Mouse (Mus musculus): ENCODE measurements around the gene Gm13178.
A peak's percentile ranks its signal among the peaks of the same experiment; 100 is the strongest.

Gm13178 gene

DNA sequence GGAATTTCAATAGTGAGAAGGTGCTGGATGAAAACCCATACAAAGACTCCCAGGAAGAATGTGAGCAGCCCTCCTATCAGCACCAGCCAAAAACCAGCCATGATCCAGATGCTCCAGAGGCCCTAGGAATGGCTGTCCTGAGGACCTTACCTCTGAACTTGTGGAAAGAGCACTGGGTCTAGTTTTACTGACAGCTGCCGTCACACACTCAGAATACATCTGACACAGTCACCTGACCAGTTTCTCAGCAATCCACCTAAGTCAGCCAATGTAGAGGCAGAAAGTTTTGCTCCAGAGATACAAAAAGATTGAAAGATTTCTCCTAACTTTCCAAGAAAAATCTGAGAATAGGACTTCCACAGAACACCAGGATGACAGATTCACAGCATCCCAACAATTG lies at the start of gene Gm13178:
Gm13178 (minus strand) TSS at position 101 of the 400 bp plus-strand sequence.
- DNase-seq: no peak

DNA sequence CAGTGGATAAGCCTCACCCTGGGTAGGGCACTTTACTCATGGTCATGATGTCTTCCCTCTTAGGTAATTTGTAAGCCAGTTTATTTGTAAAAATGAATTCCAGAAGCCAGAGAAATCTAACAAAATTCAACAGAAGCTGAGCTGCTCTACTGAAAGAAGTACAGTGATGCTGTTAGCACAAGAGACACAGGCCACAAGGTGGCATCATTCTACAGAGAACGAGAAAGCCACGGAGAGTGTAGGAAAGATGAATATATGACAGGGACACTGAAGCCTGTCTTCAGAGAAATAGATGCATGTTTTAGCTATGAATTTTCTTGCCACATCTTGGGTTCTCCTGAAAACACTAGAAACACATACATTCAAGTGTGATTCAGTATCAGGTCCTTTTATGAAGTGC lies 44.5 kb upstream of the Gm13178 start:
- peak; percentile 35 for DNase-seq

DNA sequence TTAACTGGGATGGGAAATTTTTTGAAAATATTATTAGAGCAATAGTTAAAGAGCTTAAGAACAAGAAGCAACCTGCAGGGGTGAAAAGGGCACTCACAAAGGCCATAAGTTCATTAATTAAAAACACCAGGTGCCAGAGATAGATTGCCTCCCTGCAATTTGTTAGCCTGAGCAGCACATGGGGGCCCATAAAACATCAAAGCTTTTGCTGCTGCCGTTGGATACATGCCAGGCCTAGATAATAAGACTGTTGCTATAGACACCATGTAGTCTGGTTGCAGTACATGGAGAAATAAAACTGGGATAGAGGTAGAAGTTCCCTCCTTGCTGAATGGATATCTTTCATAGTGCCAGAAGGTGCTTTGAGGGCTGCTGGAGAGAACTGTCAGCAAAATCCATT lies 27.9 kb upstream of the Gm13178 start:
- DNase-seq: no peak

DNA sequence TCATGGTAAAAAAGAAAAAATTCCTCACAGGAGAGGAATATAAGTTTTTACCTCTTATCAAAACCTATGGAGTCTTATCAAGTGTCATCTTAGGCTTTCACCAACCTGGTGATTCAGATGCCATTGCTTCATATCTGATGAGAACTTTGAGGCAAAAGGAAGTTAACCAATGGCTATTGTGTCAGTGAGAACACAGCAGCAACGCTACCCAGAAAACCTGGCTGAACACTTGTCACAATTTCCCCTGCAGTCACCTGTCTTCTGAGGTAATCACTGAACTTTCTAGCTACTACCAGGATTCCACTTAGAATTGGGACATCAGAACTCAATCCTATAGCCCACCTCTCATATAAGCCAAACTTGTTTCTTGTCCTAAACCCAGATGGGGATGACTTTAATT lies 1.5 kb downstream of the Gm13178 start:
- DNase-seq: no peak

DNA sequence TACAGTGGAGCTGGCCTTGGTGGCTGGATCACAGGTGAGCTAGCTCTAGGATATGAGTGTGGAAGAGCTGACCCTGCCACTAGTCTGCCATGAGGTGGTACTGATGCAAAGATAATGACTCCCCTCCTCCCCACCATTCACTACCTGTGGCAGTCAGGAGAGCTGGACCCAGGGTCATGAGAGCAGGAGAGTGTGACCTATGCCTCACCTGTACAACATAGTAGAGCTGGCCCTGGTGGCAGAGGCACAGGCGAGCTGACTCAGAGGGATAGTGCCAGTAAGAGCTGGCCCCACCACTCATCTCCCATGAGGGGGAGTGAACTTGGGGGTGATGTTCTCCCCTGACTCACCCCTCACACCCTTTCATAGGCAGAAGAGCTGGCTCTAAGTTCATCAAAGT lies 2.9 kb downstream of the Gm13178 start:
- DNase-seq: no peak

DNA sequence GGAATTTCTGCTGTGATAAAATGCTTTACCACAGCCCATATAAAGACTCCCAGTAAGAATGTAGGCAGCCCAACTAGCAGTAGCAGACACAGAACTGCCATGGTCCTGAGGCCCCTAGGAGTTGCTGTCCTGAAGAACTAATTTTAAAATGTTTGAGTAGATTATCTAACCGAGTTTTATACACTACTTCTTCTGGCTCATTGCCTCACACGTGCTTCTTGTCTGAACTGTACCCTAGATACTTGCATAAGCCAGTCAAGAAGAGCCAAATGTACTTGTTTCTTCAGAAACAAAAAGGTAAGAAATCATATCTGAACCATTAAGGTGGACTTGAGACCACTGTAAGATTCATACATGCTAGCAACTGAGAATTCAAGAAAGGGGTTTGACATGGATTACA lies 34.9 kb downstream of the Gm13178 start, which contains the start of gene Gm436:
Gm436 (minus strand) TSS at position 101 of the 400 bp plus-strand sequence.
- DNase-seq: no peak
